Mouse (Mus musculus): ENCODE data around the gene H2-Ke6. TPM values are rescaled to one million over a fixed set of nuclear protein-coding genes. Genes with fewer than 3 reads are reported as not detected.

H2-Ke6 gene
- not detected in 2 replicates for polyA plus RNA-seq (2012; ENCODE audit: insufficient read depth, insufficient read length, low replicate concordance, missing spikeins)

- peaks cover 60% of the 10 kb centered on the region for H3K4me1 ChIP-seq (ENCODE audit: control insufficient read depth, insufficient read depth, low read length)
- under 1% methylated on average over 49 of the region's 49 CpGs for WGBS
Observed at GRCm38 (mm10) chr17:34027656-34028223, at the start of gene H2-Ke6. H2-Ke6 (minus strand) TSS chr17:34028060.

DNA sequence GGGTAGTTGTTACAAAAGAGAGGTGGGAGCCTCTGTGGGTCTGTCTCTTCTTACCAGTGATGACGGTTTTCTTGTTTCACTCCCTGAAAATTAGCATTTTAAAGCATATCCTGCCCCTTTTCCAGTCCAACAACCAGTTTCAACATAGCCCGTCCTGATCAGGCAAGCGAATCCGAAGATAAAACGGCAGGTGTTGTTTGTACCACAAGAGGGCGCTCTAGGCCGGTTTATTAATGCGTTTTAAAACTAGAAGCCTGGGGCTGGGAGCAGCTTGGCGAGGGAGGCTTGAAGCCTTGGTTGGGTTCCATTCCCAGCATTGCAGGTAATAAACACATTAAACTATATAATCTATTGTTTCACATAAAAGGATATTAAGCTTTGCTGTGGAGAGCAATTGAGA is 49.7 kb upstream of the H2-Ke6 start:
- under 1% methylated on average over 9 of the region's 9 CpGs for WGBS
- TF ChIP-seq POLR2A (IDR thresholded peaks at IDR 0.05; ENCODE audit: insufficient read depth, low read depth, low read length) (no peak), CTCF (IDR thresholded peaks at IDR 0.05; ENCODE audit: insufficient read depth, low read depth, low read length) (no peak)
- no peak overlapping the region for H3K4me3 ChIP-seq (ENCODE audit: insufficient read depth, low read depth, low read length)
- H3K4me1 ChIP-seq (ENCODE audit: control insufficient read depth, insufficient read depth, low read length) = no peaks in the 10 kb centered on the region
- H3K27ac ChIP-seq (ENCODE audit: insufficient read depth, low read depth, low read length) = no peak overlapping the region

More at GRCm38 (mm10) chr17:34027656-34028223, at the start of gene H2-Ke6:
- Histone ChIP-seq H3K4me3 (ENCODE audit: insufficient read depth, low read depth, low read length) (peak within 1 kb of the TSS; percentile 61), H3K27ac (ENCODE audit: insufficient read depth, low read depth, low read length) (peak within 1 kb of the TSS; percentile 1; the same call in 1 of the 2 replicates)
- TF ChIP-seq POLR2A (IDR thresholded peaks at IDR 0.05; ENCODE audit: insufficient read depth, low read depth, low read length) (peak; percentile 67), CTCF (IDR thresholded peaks at IDR 0.05; ENCODE audit: insufficient read depth, low read depth, low read length) (no peak)

GRCm38 (mm10) chr17:34075271-34075670 is 47.4 kb upstream of the H2-Ke6 start:
- 38% methylated on average over 7 of the region's 7 CpGs for WGBS
- TF ChIP-seq CTCF (IDR thresholded peaks at IDR 0.05; ENCODE audit: insufficient read depth, low read depth, low read length) (no peak), POLR2A (IDR thresholded peaks at IDR 0.05; ENCODE audit: insufficient read depth, low read depth, low read length) (no peak)
- H3K4me1 ChIP-seq (ENCODE audit: control insufficient read depth, insufficient read depth, low read length) = no peaks in the 10 kb centered on the region
- H3K27ac ChIP-seq (ENCODE audit: insufficient read depth, low read depth, low read length) = no peak overlapping the region
- H3K4me3 ChIP-seq (ENCODE audit: insufficient read depth, low read depth, low read length) = no peak overlapping the region

- Histone ChIP-seq H3K27ac (ENCODE audit: insufficient read depth, low read depth, low read length) (no peak overlapping the region), H3K4me1 (ENCODE audit: control insufficient read depth, insufficient read depth, low read length) (peaks cover 3% of the 10 kb centered on the region), H3K4me3 (ENCODE audit: insufficient read depth, low read depth, low read length) (no peak overlapping the region)
- TF ChIP-seq POLR2A (IDR thresholded peaks at IDR 0.05; ENCODE audit: insufficient read depth, low read depth, low read length) = no peak
- no peak for TF ChIP-seq CTCF (IDR thresholded peaks at IDR 0.05; ENCODE audit: insufficient read depth, low read depth, low read length)
- WGBS = 76% methylated on average over 5 of the region's 5 CpGs
Observed at GRCm38 (mm10) chr17:34072091-34072490, 44.2 kb upstream of the H2-Ke6 start.

GRCm38 (mm10) chr17:34068864-34069263 is 41.0 kb upstream of the H2-Ke6 start:
- Histone ChIP-seq H3K4me3 (ENCODE audit: insufficient read depth, low read depth, low read length) (no peak overlapping the region), H3K27ac (ENCODE audit: insufficient read depth, low read depth, low read length) (no peak overlapping the region), H3K4me1 (ENCODE audit: control insufficient read depth, insufficient read depth, low read length) (peaks cover 3% of the 10 kb centered on the region)
- no peak for TF ChIP-seq POLR2A (IDR thresholded peaks at IDR 0.05; ENCODE audit: insufficient read depth, low read depth, low read length)
- no peak for TF ChIP-seq CTCF (IDR thresholded peaks at IDR 0.05; ENCODE audit: insufficient read depth, low read depth, low read length)
- 52% methylated on average over 3 of the region's 3 CpGs for WGBS

DNA sequence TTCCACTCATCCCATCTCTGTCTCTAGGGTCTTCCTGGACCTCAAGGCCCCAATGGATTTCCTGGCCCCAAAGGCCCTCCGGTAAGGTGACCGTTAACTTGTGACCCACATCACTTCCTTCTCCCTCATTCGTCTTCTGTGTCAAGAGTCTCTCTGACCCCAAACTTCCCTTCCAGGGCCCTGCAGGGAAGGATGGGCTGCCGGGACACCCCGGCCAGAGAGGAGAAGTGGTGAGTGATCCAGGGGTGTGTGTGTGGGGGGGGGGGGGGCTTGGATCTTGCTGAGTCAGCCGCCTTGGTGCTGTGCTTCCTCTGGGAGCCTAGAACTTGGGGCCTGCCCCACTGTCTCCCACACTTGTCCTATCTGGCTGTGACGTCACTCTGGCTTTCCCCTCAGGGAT is 29.4 kb upstream of the H2-Ke6 start:
- 91% methylated on average over 7 of the region's 7 CpGs for WGBS
- no peak for TF ChIP-seq POLR2A (IDR thresholded peaks at IDR 0.05; ENCODE audit: insufficient read depth, low read depth, low read length)
- TF ChIP-seq CTCF (IDR thresholded peaks at IDR 0.05; ENCODE audit: insufficient read depth, low read depth, low read length) = no peak
- Histone ChIP-seq H3K4me1 (ENCODE audit: control insufficient read depth, insufficient read depth, low read length) (no peaks in the 10 kb centered on the region), H3K27ac (ENCODE audit: insufficient read depth, low read depth, low read length) (no peak overlapping the region), H3K4me3 (ENCODE audit: insufficient read depth, low read depth, low read length) (no peak overlapping the region)

DNA sequence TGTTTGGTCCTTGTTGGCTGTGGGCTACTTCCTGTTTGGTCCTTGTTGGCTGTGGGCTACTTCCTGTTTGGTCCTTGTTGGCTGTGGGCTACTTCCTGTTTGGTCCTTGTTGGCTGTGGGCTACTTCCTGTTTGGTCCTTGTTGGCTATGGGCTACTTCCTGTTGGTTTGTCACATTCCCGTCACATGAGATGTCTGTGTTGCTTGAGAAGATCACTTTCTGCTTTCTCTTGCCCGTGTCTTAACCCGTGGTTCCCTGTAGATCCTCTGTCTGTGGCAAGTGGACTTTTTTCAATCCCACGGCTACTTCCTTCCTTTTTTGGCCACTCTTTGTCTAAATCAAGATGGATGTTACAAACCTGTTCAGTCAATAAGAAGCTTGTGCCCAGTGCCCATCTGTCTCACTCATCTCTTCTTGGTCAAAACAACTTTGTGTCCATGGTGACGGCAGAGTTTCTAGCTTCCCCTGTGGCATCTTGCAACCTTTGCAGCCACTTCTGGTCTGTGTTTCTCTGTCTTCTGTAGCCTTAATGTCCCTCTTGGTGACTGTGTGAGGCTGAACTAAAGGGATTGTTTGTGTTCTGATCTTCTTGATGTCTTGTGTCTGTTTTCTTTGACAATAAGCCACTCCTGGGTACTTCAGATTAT is 19.7 kb upstream of the H2-Ke6 start:
- Histone ChIP-seq H3K4me1 (ENCODE audit: control insufficient read depth, insufficient read depth, low read length) (no peaks in the 10 kb centered on the region), H3K4me3 (ENCODE audit: insufficient read depth, low read depth, low read length) (no peak overlapping the region), H3K27ac (ENCODE audit: insufficient read depth, low read depth, low read length) (no peak overlapping the region)
- WGBS = 96% methylated on average over 5 of the region's 5 CpGs
- TF ChIP-seq CTCF (IDR thresholded peaks at IDR 0.05; ENCODE audit: insufficient read depth, low read depth, low read length) (no peak), POLR2A (IDR thresholded peaks at IDR 0.05; ENCODE audit: insufficient read depth, low read depth, low read length) (no peak)

GRCm38 (mm10) chr17:34045941-34046340 is 18.1 kb upstream of the H2-Ke6 start:
- no peak overlapping the region for H3K27ac ChIP-seq (ENCODE audit: insufficient read depth, low read depth, low read length)
- H3K4me3 ChIP-seq (ENCODE audit: insufficient read depth, low read depth, low read length) = no peak overlapping the region
- H3K4me1 ChIP-seq (ENCODE audit: control insufficient read depth, insufficient read depth, low read length) = peaks cover 8% of the 10 kb centered on the region
- 80% methylated on average over 14 of the region's 14 CpGs for WGBS
- no peak for TF ChIP-seq CTCF (IDR thresholded peaks at IDR 0.05; ENCODE audit: insufficient read depth, low read depth, low read length)
- no peak for TF ChIP-seq POLR2A (IDR thresholded peaks at IDR 0.05; ENCODE audit: insufficient read depth, low read depth, low read length)
